Mouse (Mus musculus) midbrain, embryonic 15.5 days (tissue): ENCODE data around the gene Rpf1. TPM values are rescaled to one million over a fixed set of nuclear protein-coding genes. Genes with fewer than 3 reads are reported as not detected.

Experiments used
- ATAC-seq: fragments of 200-750 bp; cut with Nextera tagmentation; replicated peaks from 2 replicates; pipeline ENCODE4 v1.8.0; 2017; ENCODE audit warnings: moderate TSS enrichment
- H3K27ac ChIP-seq: fragments of 300-500 bp; sonication (generic); 2 replicates; pipeline ENCODE4 v1.5.1; 2015; ENCODE audit warnings: mild to moderate bottlenecking, inconsistent platforms
- H3K27me3 ChIP-seq: fragments of 300-500 bp; sonication (generic); replicated peaks from 2 replicates; pipeline ENCODE4 v1.6.1; 2015; ENCODE audit warnings: inconsistent platforms
- H3K36me3 ChIP-seq: fragments of 300-500 bp; sonication (generic); replicated peaks from 2 replicates; pipeline ENCODE4 v1.6.1; 2015; ENCODE audit warnings: inconsistent platforms
- H3K4me1 ChIP-seq: fragments of 300-500 bp; sonication (generic); 2 replicates; pipeline ENCODE4 v1.6.1; 2015; ENCODE audit warnings: inconsistent platforms
- H3K4me2 ChIP-seq: fragments of 300-500 bp; sonication (generic); 2 replicates; pipeline ENCODE4 v1.6.1; 2015; ENCODE audit warnings: inconsistent platforms, mild to moderate bottlenecking, moderate library complexity
- H3K4me3 ChIP-seq: fragments of 300-500 bp; sonication (generic); 2 replicates; pipeline ENCODE4 v1.5.1; 2015; ENCODE audit warnings: mild to moderate bottlenecking, inconsistent platforms
- H3K9ac ChIP-seq: fragments of 300-500 bp; sonication (generic); 2 replicates; pipeline ENCODE4 v1.6.1; 2015; ENCODE audit warnings: mild to moderate bottlenecking, inconsistent platforms
- H3K9me3 ChIP-seq: fragments of 300-500 bp; sonication (generic); 2 replicates; pipeline ENCODE4 v1.6.1; 2016; ENCODE audit warnings: inconsistent platforms
- WGBS: fragments of 180-500 bp; shearing (Covaris S2); methylation state at CpG from one replicate; pipeline ENCODE4 v1.1.7; 2015; ENCODE audit warnings: mixed read lengths; 5-methylcytosine and 5-hydroxymethylcytosine counted together
- polyA plus RNA-seq: library from polyadenylated mRNA; unstranded; fragments of >200 nt; fragmentation: Nextera tagmentation; extraction: Ambion mirVana; gene quantifications from 2 replicates; pipeline ENCODE4 v1.2.1, GENCODE M21; 2015

Rpf1 gene
- polyA plus RNA-seq = 38.6 and 39.5 TPM in 2 replicates

DNA sequence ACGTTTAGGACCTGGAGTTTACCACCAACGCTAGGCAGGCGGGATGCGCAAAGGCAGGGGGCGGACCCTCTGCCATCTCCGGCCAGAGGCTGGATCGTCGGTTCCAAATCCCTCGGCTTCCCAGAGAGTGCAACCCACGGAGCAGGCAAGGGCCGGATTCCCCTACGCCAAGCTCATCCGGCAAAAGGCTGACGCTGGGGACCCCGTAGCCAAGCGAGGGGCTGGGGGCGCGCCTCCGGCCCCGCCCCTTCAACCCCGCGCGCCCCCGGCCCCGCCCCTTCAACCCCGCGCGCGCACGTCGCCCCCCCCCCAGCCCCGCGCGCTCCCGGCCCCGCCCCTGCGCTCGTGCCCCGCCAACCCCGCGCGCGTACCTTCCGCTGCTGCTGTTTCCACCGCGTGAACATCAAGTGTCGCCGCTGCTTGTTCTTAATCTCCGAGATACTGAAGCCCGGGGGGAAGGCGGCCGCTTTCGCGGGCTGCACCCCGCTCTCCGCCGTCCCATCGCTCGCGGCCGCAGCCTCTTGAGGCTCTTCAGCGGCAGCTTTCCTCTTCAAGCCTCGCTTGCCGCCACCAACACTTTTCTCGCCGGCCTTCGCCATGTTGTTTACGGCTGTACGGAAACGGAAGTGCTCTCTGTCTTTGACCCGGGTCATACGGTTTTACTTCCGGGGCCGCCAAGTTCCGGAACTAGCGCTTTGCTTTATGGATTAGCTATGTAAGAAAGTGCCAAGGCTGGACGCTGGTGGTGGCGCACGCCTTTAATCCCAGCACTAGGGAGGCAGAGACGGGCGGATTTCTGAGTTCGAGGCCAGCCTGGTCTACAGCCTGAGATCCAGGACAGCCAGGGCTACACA is at the start of gene Rpf1:
Gene Rpf1 (minus strand): TSS at position 632 of the 854 bp plus-strand sequence.
- Histone ChIP-seq H3K27me3 (no peaks in the 10 kb centered on the region), H3K4me2 (peak within 1 kb of the TSS; percentile 66), H3K4me3 (peak within 1 kb of the TSS; percentile 91), H3K9me3 (no peaks in the 10 kb centered on the region), H3K4me1 (peaks cover 4% of the 10 kb centered on the region; the same call in 1 of the 2 replicates), H3K27ac (peak within 1 kb of the TSS; percentile 99), H3K36me3 (peaks cover 14% of the 10 kb centered on the region; the same call in 1 of the 2 replicates), H3K9ac (peak within 1 kb of the TSS; percentile 88)
- ATAC-seq = peak; percentile 96
- under 1% methylated on average over 64 of the region's 82 CpGs for WGBS

DNA sequence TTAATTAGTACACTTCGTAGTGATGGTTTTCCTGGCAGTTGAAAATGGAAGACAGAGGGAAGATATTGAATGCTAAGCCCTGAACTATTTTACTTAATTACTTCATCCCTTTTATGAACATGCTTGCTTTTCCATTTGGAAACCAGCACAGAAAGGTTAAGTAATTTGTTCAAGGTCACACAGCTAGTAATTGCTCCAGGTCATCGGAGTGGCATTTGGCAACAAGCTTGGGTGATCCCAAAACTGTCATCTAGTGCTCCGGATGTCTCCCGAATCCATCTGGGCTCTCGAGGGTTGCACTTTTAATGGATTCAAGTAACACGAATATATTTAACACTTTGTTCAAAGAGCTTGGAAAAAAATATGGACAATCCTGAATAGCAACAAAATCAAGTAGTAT is 49.7 kb upstream of the Rpf1 start:
- H3K9ac ChIP-seq = no peak overlapping the region
- H3K4me1 ChIP-seq = no peaks in the 10 kb centered on the region
- no peaks in the 10 kb centered on the region for H3K27me3 ChIP-seq
- ATAC-seq = no peak
- no peak overlapping the region for H3K4me3 ChIP-seq
- no peak overlapping the region for H3K27ac ChIP-seq
- no peaks in the 10 kb centered on the region for H3K9me3 ChIP-seq
- H3K4me2 ChIP-seq = no peak overlapping the region
- H3K36me3 ChIP-seq = no peaks in the 10 kb centered on the region
- 80% methylated on average over 6 of the region's 6 CpGs for WGBS

DNA sequence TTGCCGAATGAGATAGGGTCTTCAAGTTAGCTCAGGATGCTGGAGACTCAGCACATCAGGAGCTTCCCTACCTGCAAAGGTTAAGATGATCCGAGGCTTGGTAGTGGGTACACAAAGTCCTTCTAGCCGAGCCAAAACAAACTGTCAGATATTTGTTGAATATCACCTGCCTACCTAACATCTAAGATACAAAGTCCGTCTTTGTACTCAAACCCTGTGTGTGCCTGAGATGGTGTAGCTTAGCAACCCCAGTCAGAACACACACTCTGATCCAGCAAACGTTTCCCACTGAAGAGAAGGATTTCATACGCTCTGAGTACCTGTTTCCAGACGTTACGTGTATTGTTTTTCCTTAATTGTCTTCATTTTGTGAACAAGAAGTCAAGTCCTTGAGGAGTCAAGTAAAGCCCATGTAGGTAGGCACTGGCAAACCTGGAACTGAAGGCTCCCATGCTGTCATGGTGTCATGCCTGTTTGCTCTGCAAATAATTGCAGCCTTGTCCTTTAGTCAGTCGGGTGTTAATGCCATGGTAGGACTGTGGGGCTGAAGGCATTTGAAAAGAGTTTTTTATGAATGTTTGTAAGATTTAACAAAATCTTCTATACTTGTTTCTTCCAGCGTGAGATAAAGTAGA is 49.0 kb upstream of the Rpf1 start, which contains the start of gene Uox:
Gene Uox (plus strand): TSS at position 279 of the 635 bp plus-strand sequence.
- no peak within 1 kb of the TSS for H3K9ac ChIP-seq
- H3K4me1 ChIP-seq = no peaks in the 10 kb centered on the region
- ATAC-seq = no peak
- no peak within 1 kb of the TSS for H3K4me3 ChIP-seq
- no peak within 1 kb of the TSS for H3K4me2 ChIP-seq
- H3K27ac ChIP-seq = no peak within 1 kb of the TSS
- no peaks in the 10 kb centered on the region for H3K36me3 ChIP-seq
- no peaks in the 10 kb centered on the region for H3K27me3 ChIP-seq
- 82% methylated on average over 10 of the region's 10 CpGs for WGBS
- no peaks in the 10 kb centered on the region for H3K9me3 ChIP-seq

DNA sequence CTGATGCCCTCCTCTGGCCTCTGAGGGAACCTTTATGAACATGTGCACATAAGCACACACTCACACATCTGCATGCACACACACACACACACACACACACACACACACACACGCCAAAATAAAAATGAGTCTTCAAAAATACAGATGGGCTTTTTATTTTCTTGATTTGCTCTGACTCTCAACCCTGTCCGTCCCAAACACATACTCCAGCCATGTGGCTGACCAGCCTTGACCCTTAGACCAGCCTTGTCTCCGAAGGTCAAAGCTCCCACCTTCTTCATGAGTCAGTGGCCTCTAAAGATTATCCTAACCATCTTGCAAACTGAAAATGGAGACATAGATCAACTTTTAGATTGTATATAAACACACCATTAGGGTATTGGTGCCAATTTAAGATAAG is 48.4 kb upstream of the Rpf1 start:
- Histone ChIP-seq H3K4me3 (no peak overlapping the region), H3K9ac (no peak overlapping the region), H3K4me2 (no peak overlapping the region), H3K36me3 (no peaks in the 10 kb centered on the region), H3K27me3 (no peaks in the 10 kb centered on the region), H3K27ac (no peak overlapping the region), H3K4me1 (peaks cover 3% of the 10 kb centered on the region), H3K9me3 (no peaks in the 10 kb centered on the region)
- WGBS = 93% methylated on average over 3 of the region's 3 CpGs
- no peak for ATAC-seq

DNA sequence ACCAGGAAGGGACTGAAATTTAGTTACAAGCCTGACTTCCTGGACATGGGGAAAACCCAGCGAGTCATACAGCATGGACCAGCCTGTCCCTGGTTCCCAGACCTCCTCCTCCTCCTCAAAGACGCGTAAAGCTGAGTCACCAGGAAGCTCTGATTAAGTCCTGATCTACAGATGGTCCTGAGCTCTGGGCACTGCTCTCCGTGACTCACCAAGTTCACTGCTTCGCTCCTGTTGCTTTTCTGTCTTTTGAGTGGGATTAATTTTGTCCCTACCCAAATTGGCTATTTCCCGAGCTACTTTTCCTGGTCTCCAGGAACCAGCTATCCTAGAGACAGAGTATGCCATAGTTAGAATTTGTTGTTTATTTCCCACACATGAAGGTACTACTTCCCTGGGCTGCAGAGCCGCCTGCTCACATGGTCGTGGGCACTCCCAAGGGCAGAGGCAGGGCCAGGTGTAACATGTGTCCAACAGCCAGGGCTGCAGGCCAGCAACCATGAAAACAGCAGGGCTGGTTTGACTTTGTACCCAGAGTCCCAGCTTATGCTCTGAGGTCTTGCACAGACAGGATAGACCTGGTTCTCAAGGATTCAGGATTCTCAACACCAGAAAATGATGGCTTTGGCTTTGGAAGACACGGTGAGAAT is 46.8 kb upstream of the Rpf1 start:
- Histone ChIP-seq H3K4me3 (no peak overlapping the region), H3K27me3 (no peaks in the 10 kb centered on the region), H3K36me3 (no peaks in the 10 kb centered on the region), H3K27ac (no peak overlapping the region), H3K4me2 (no peak overlapping the region), H3K9ac (no peak overlapping the region), H3K9me3 (no peaks in the 10 kb centered on the region), H3K4me1 (peaks cover 5% of the 10 kb centered on the region)
- WGBS = 83% methylated on average over 9 of the region's 9 CpGs
- no peak for ATAC-seq

DNA sequence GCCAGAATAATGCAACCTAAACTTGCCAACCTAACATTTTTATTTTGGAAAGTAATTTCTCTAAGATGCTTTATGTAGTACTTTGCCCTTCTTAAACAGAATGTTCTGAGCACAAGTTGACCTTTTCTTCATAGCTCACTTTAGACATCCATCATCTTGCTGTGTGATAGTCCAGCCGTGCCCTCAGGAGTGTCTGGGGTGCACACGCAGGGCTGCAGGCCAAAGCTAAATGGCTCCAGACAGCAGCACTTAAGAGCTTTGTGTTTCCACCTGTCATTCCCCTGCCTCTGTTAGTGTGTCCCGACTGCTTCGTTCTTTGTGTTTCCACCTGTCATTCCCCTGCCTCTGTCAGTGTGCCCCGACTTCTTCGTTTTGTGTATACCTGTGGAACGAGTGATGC is 46.1 kb upstream of the Rpf1 start:
- Histone ChIP-seq H3K4me1 (peaks cover 5% of the 10 kb centered on the region), H3K4me2 (no peak overlapping the region), H3K36me3 (no peaks in the 10 kb centered on the region), H3K9ac (no peak overlapping the region), H3K4me3 (no peak overlapping the region), H3K27ac (no peak overlapping the region), H3K27me3 (no peaks in the 10 kb centered on the region), H3K9me3 (no peaks in the 10 kb centered on the region)
- ATAC-seq = no peak
- 87% methylated on average over 7 of the region's 7 CpGs for WGBS

DNA sequence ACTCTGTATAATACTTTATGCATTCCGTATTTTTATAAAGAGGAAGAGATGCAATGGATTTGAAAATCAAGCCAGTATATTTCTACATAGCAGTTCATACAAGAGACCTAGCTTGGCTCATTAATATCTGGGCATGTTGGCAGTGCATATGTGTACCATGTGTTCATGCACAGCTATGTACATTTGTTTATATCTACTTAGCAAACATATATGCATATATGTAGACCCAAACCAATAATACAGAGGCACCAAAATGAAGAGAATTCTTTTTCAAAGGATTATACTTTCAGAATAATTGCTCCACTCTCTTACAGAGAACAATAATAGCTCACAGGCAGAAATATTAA is 43.8 kb upstream of the Rpf1 start:
- no peak overlapping the region for H3K4me2 ChIP-seq
- H3K36me3 ChIP-seq = no peaks in the 10 kb centered on the region
- no peaks in the 10 kb centered on the region for H3K27me3 ChIP-seq
- ATAC-seq = 0 out of 2 replicates have a peak, but pooled peaks have one; percentile 19
- peaks cover 5% of the 10 kb centered on the region for H3K4me1 ChIP-seq
- H3K27ac ChIP-seq = peak overlapping the region; percentile 72; the same call in 1 of the 2 replicates
- no peak overlapping the region for H3K4me3 ChIP-seq
- H3K9ac ChIP-seq = no peak overlapping the region
- 83% methylated on average over 1 of the region's 1 CpGs for WGBS
- H3K9me3 ChIP-seq = no peaks in the 10 kb centered on the region

DNA sequence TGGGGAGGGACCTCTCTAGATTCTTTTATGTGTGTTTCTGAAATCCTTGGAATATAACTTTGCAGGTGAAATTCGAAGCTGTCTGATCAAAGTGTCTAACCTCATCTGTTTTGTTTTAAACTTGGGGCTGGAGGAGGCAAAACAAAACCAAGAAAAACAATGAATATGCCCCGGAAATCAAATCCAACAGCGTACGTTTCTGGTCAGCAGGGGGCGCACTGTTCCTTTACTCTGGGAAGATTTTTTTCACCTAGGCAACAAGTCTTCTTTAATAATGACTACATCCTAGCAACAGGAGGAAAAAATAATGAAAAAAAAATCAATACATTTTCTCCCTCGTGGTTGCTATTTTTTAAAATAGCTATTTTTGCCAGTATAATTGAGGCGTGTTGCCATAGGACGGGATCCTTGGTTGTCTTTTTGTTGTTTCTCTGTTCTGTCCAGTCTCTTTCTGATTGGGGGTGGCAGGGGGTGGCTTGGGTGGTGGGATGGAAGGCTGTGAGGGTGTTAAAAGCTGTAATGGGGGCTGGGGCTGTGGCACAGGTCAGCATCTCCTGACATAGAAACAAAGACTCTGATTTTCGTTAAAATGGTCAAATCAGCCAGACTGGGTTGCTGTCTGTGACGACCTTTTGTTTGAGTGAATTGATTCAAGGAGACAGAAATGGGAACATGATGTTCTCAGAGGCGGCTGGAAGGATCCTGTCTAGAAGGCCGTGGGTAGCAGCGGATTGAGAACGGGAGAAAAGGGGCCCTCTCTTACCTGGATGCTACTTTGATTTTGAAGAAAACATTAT is 43.2 kb upstream of the Rpf1 start:
- Histone ChIP-seq H3K9me3 (no peaks in the 10 kb centered on the region), H3K4me1 (peaks cover 5% of the 10 kb centered on the region), H3K36me3 (no peaks in the 10 kb centered on the region), H3K27ac (peak overlapping the region; percentile 72), H3K4me2 (peak overlapping the region; percentile 25), H3K27me3 (no peaks in the 10 kb centered on the region), H3K9ac (no peak overlapping the region), H3K4me3 (no peak overlapping the region)
- ATAC-seq = peak; percentile 62
- WGBS = 19% methylated on average over 14 of the region's 14 CpGs

DNA sequence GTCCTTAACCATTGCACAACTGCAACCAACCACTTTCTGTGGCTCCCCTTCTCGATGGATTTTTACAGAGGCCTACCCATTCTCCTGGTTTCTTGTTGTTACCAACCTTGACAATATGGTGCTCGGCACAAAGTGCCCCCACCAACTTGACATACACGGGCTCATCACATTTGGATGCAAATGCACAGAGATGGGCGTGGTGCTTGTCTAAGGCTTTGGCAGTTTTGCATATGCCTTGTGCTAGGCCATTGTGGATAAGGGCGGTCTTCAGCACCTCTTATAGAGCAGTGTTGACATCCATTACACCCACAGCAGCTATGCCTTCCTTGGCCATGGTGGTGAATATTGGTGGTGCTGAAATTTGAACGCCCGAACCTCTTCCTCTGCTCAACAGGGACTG is 41.7 kb upstream of the Rpf1 start:
- WGBS = 91% methylated on average over 7 of the region's 7 CpGs
- H3K9me3 ChIP-seq = no peaks in the 10 kb centered on the region

DNA sequence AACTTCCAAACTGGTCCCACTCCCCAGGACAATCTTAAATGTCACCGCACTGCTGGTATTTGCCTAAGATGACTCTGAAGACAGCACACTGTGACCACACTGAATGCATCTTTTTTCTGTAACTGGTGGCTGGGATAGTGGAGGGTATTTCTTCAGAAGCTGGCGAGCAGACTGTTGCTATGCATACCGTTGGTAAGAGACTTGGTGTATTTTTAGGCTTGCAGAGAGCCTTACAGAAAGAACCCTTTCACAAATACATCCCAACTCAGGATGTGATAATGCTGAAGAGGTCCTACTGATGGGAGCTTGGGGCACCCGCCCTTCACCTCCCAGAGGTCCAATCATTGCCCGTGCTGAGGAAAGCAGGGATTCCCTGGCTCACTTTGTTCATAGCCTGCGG is 36.3 kb upstream of the Rpf1 start:
- Histone ChIP-seq H3K27ac (no peak overlapping the region), H3K4me2 (no peak overlapping the region), H3K36me3 (no peaks in the 10 kb centered on the region), H3K9ac (no peak overlapping the region), H3K4me1 (no peaks in the 10 kb centered on the region), H3K9me3 (no peaks in the 10 kb centered on the region), H3K4me3 (no peak overlapping the region), H3K27me3 (no peaks in the 10 kb centered on the region)
- WGBS = 85% methylated on average over 6 of the region's 6 CpGs
- ATAC-seq = no peak

More for the DNA sequence above, 41.7 kb upstream of the Rpf1 start:
- no peak overlapping the region for H3K9ac ChIP-seq
- no peaks in the 10 kb centered on the region for H3K27me3 ChIP-seq
- H3K4me3 ChIP-seq = no peak overlapping the region
- H3K27ac ChIP-seq = no peak overlapping the region
- no peak for ATAC-seq
- H3K4me1 ChIP-seq = peaks cover 5% of the 10 kb centered on the region
- H3K36me3 ChIP-seq = no peaks in the 10 kb centered on the region
- H3K4me2 ChIP-seq = no peak overlapping the region

DNA sequence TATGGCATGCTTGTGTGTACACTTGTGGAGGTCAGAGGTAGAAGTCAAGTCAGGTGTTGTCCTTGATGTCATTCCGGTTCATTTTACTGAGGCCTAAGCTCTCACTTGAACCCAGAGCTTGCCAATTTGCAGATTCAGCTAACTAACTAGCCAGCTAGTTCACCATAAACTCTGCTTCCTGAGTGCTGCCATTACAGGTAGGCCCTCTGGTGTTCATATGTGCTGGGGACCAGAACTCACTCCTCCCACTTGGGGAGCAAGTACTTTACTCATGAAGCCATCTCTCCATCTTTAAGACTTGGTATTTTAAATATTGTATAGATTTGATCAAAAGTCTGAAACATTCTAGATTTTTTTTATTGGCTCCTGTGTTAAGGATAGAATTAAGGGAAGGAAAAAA is 35.3 kb upstream of the Rpf1 start:
- no peak overlapping the region for H3K4me2 ChIP-seq
- ATAC-seq = no peak
- no peaks in the 10 kb centered on the region for H3K4me1 ChIP-seq
- no peak overlapping the region for H3K9ac ChIP-seq
- WGBS = 78% methylated on average over 1 of the region's 1 CpGs
- H3K27ac ChIP-seq = no peak overlapping the region
- no peaks in the 10 kb centered on the region for H3K27me3 ChIP-seq
- no peak overlapping the region for H3K4me3 ChIP-seq
- no peaks in the 10 kb centered on the region for H3K9me3 ChIP-seq
- no peaks in the 10 kb centered on the region for H3K36me3 ChIP-seq

DNA sequence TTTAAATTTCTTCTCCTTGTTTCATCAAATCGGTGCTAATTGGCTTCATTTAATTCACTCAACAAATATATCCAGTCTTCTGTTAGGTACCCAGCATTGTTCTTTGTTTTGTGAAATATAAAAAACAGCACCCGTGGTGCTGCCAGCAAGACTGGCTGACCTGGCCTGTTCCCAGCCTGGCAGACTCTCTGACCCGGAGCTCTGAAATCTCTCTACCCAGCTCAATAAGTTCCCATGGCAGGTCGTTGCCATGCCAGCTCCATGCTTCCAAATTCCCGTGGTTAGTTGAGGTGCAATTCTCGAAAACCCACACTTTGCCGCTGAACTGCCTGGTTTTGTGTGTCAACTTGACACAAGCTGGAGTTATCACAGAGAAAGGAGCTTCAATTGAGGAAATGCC is 33.6 kb upstream of the Rpf1 start:
- Histone ChIP-seq H3K27me3 (no peaks in the 10 kb centered on the region), H3K36me3 (no peaks in the 10 kb centered on the region), H3K4me2 (no peak overlapping the region), H3K4me1 (no peaks in the 10 kb centered on the region), H3K27ac (no peak overlapping the region), H3K9ac (no peak overlapping the region), H3K4me3 (no peak overlapping the region), H3K9me3 (no peaks in the 10 kb centered on the region)
- WGBS = 86% methylated on average over 7 of the region's 7 CpGs
- no peak for ATAC-seq
